Mouse (Mus musculus): ENCODE results near the gene Olfr160. TPM values are rescaled to one million over a fixed set of nuclear protein-coding genes. Genes with fewer than 3 reads are reported as not detected.

Gene Olfr160
- total RNA-seq, 2 experiments from 2014 or later = not detected

Other genes starting within 250 kb of the Olfr160 start
- 10 to 100 TPM; 17.4 to 29.5 TPM for gene Msantd2, start 226.9 kb downstream of the Olfr160 start, total RNA-seq (2021)
- gene Esam, start 188.2 kb downstream of the Olfr160 start, total RNA-seq (2021) = 10 to 100 TPM; 30.5 to 46.0 TPM
- gene Vsig2, start 177.0 kb downstream of the Olfr160 start, total RNA-seq (2021) = 1 to 10 TPM; 1.1 to 5.7 TPM
- 1 to 10 TPM; 1.2 to 3.8 TPM for gene Nrgn, start 163.3 kb downstream of the Olfr160 start, total RNA-seq (2021)
- 10 to 100 TPM; 15.1 to 17.8 TPM for gene Siae, start 160.6 kb downstream of the Olfr160 start, total RNA-seq (2021)
- 1 to 10 TPM; 3.0 to 4.4 TPM for gene Spa17, start 102.5 kb downstream of the Olfr160 start, total RNA-seq (2021)
- 10 to 100 TPM; 82.0 to 91.9 TPM for gene Tbrg1, start 58.9 kb downstream of the Olfr160 start, total RNA-seq (2021)
- under 1 TPM in 1 of 2 experiments, not detected in 1; 0.16 TPM for gene Panx3, start 47.0 kb downstream of the Olfr160 start, total RNA-seq (2021)
- gene Olfr874, start 28.9 kb upstream of the Olfr160 start, total RNA-seq (2021) = not detected
- not detected for gene Olfr875, start 55.6 kb upstream of the Olfr160 start, total RNA-seq (2021)
- not detected for gene Olfr876, start 86.8 kb upstream of the Olfr160 start, total RNA-seq (2021)
- 1 to 10 TPM in 1 of 2 experiments, not detected in 1; 1.1 TPM for gene Olfr877, start 138.0 kb upstream of the Olfr160 start, total RNA-seq (2021)
- gene Olfr145, start 180.5 kb upstream of the Olfr160 start, total RNA-seq (2021) = not detected
- gene Olfr878, start 201.6 kb upstream of the Olfr160 start, total RNA-seq (2021) = not detected